Mouse (Mus musculus) cerebellum, adult 8-10 months (tissue): Measurements from ENCODE around the gene Pex11g.
A peak's percentile ranks its signal among the peaks of the same experiment; 100 is the strongest.

Experiments used
- DNase-seq: peaks from one replicate; pipeline ENCODE4 v3.0.0; 2022

Gene Pex11g

DNA sequence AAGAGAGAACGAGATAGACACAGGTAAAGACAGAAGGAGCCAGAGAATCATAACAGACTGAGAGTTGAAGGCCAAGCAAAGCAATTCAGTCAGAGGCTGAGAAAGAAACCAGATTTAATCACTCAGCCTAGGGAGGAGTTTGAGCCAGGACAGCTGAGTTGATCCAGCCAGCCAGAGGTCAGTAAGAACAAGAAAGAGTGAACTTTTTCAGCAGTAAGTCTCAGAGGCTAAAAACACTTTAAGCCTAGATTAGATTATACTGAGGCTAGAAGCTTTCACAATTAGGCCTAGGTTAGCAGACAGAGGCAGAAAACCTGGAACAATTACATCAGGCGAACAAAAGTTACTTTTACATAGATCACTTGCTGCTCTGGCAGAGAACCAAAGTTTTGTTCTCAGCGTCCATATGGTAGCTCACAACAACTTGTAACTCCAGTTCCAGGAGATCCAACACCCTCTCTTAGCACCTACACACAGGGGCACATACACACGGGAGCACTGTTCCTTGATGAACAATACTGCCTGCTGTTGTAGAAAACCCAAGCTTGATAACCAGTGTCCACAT, 12.8 kb upstream of the Pex11g start:
- DNase-seq: no peak

GRCm38 (mm10) chr8:3475715-3476429, 8.4 kb upstream of the Pex11g start:
- no peak for DNase-seq

- no peak for DNase-seq
Observed at GRCm38 (mm10) chr8:3470562-3470961, 3.1 kb upstream of the Pex11g start, which contains the start of gene Tex45. Gene Tex45, plus strand, starts transcription at chr8:3470862.

DNA sequence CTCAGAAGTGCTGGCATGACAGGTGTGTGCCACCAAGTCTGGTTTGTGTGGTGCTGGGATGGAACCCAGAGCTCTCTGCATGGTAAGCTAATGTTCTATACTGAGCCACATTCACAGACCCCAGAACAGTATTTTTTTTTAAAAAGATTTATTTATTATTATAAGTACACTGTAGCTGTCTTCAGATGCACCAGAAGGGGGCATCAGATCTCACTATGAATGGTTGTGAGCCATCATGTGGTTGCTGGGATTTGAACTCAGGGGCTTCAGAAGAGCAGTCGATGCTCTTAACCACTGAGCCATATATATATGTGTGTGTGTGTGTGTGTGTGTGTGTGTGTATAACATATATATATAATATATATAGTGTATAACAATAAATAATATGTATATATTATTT, 1.4 kb upstream of the Pex11g start:
- no peak for DNase-seq

- no peak for DNase-seq
Observed at GRCm38 (mm10) chr8:3467886-3468545, 536 bp upstream of the Pex11g start.

DNA sequence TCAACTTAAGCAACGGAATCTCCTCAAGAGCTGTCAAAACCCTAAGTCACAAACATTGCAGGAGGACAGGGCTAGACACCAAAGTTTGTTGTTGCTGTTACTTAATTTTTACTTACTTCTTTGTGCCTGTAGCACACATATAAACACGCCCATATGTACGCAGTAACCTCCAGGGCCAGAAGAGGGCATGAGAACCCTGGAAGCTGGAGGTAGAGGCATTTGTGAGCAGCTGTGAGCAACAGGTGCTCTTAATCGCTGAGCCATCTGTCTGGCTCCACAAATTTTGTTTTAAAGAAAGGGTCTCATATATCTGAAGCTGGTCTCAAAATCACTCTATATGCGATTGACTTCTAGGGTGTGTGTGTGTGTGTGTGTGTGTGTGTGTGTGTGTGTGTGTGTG, 3.2 kb downstream of the Pex11g start:
- no peak for DNase-seq

DNA sequence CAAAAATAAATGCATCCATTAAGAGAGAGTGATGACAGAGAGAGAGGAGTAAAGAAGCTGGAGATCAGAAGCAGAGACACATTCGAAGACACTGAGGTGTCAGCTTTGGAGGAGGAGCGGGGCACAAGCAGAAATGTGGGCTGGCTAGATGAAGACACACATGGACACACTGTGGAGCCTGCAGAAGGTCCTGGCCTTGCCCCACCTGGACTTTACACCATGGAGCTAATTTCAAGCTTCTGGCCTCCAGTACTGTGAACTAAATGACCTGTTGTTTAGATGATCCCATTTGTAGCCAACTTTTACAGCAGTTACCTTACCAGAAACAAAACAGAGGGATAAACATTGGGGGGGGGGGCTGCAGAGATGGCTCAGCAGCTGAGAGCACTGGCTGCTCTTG, 4.2 kb downstream of the Pex11g start:
- DNase-seq: no peak

DNA sequence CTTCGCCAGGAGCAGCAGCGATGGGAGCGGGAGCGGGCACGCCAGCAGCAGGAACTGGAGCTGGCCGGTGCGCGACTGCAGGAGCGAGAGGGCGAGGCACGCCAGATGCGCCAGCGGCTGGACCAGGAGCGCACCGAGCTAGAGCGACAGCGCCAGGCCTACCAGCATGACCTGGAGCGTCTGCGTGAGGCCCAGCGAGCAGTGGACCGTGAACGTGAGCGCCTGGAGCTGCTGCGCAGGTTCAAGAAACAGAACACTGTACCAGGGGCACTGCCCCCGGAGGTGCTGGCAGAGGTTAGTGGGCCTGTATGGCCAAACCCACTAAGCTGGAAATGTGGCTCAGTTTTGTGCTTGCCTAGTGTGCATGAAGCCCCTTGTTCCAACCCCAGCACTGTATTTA, 15.5 kb downstream of the Pex11g start:
- no peak for DNase-seq

DNA sequence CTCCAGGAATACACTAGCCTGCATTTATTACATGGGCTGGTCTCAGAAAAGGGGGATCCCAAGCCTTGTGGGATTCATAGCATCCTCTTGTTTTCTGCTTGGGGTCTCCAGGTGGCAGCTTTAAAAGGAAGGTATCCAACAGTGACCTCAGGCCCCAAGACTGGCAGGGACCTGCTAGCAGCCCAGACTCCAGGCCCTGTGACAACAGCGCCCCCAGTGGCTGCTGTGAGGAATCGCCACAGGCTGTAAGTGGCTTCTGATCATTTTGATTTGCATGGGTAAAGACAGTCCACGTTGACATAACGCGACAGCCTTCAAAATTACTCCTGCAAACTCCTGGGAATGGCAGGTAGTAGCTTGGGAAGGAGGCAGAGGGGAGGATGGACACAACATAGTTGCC, 16.8 kb downstream of the Pex11g start:
- peak; percentile 60 for DNase-seq

DNA sequence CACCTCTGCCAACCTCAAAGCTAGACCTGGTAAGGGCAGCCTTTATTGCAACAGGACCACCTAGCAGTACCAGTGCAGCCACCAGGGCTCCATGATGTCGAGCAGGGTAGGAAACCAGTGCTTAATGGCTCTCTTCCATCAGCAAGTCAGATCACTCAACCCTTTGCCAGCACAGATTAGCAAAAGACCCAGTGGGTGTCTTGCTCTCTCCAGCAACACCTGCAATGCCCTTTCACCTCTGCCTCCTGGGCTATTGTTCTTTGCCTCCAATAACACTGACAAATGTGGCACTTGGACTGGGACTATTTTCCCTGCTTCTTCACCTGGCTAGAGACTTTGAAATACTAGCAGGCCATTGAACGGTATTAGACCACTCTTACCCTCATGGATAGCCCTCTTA, 18.3 kb downstream of the Pex11g start:
- no peak for DNase-seq

- no peak for DNase-seq
Observed at GRCm38 (mm10) chr8:3439510-3439909, 28.0 kb downstream of the Pex11g start.

GRCm38 (mm10) chr8:3436492-3436891, 31.0 kb downstream of the Pex11g start:
- DNase-seq: no peak

DNA sequence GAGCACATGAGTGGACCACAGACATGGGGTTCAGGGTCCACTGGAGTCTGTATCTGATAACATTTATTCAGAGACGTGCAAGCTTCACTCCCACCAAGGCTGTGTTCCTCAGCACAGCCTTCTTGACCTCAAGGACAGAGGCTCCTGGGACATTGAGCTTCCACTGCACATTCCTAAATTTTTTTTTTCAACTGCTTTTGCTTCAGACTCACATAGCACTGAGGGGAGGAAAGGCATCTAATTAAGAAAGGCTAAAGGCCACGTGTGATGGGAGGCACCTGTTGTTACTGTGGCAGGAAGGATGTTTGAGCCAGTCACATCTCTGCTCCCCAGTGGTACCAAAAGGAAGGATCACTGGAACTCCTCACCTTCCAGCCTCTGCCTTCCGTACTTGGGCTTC, 36.4 kb downstream of the Pex11g start:
- DNase-seq: no peak

DNA sequence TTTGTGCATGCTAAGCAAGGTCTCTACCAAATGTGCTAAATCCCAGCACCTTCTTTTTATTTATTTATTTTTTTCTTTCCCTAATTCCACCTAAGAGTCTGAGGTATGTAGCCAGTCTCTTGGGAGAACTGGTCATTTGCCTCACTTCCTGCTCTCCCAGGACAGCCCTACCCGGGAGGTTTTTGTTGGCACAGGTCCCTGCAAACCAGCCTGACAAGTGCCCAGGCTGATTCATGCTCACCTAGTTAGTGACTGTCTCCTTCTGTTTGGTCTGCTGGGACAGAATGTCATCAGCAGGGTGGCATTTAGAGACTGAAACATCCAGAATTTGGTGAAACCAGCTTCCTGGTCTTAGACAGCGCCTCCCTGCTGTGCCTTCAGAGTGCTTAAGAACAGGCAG, 37.5 kb downstream of the Pex11g start:
- peak; percentile 66 for DNase-seq

GRCm38 (mm10) chr8:3428426-3428825, 39.1 kb downstream of the Pex11g start:
- no peak for DNase-seq

DNA sequence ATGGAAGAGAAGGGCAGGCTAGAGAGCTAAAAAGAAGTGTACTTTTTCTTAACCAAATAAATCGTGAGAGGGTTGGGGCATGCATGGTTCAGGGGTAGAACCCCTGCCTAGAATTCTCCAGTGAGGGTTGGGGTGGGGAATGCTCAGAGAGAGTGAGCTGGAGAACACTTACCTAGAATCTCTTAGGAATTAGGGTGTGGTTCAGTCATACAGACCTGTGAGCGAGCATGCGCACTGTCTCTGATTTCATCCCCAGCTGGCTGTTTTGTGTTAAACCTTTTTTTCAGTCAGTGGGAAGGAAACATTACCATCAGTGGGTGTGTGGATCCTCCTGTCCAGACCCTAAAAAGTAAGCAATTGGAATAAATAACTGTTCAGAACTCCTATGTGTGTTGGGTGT, 41.3 kb downstream of the Pex11g start:
- DNase-seq: no peak

DNA sequence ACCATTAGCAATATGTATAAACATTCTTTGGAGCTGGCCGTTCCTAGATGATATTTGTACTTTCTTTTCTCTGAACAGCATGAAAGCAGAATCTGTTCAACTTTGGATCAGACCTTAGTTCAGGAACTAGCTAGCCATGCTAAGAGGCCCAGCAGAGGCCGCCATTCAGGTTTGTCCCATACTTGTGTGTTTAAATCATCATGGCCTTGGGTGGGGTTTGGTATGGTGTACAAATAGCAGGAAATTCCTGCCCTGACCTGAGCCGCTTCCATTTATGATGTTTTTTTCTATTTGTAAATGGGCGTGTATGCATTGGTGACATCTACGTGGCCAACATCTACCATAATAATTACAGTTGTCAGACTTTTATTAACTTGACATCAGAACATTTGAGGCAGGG, 42.3 kb downstream of the Pex11g start:
- no peak for DNase-seq

GRCm38 (mm10) chr8:3421507-3421906, 46.0 kb downstream of the Pex11g start:
- no peak for DNase-seq

DNA sequence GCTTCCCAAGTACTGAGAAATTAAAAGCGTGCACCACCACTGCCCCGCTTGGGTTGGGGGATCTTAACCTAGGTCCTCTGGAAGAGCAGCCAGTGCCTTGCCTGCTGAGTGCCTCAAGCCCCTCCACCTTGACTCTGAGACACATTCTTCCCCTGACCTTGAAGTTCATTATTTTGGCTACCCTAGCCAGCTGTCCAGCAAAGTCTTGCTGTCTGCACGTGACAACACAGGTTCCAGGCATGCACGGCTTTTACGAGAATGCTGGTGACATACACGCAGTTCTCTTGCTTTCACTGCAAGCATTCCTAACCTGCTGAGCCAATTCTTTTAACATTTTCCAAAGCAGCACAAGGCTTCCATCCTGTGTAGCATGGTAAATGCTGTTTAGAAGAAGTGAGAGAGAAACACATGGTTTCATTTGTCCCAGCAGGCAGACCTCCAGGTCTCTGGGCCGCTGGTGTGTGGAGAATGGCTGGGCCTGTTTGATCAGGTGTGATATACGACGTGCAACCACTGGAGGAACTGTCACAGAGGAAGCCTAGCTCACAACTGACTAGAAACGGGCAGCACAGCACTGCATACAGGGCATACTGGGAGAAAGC, 47.3 kb downstream of the Pex11g start:
- no peak for DNase-seq

GRCm38 (mm10) chr8:3418101-3418500, 49.4 kb downstream of the Pex11g start:
- no peak for DNase-seq

- DNase-seq: no peak
Observed at GRCm38 (mm10) chr8:3417455-3417854, 50.0 kb downstream of the Pex11g start.

DNA sequence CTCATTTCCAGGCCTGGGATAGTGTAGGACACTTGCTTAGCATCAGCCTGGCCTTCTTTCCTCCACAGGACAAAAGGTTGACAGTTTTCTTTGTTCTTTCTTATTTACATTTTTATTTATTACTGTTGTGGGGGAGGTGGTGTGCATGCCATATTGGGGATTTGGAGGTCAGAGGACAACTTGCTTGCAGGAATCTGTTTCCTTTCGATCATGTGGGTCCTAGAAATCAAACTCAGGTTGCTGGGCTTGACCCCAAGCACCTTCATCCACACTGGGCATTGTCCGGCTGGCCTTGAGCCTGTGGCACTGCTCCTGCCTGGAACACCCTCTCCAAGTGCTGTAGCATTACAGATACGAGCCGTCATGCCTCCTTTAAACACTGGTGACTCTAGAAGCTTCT, 50.6 kb downstream of the Pex11g start:
- DNase-seq: no peak

GRCm38 (mm10) chr8:3415661-3416060, 51.8 kb downstream of the Pex11g start:
- no peak for DNase-seq

GRCm38 (mm10) chr8:3415259-3415658, 52.2 kb downstream of the Pex11g start:
- DNase-seq: no peak
